Mouse (Mus musculus) megakaryocyte, embryonic 14.5 days (primary cell): Measurements from ENCODE around the gene Podnl1. TPM values are rescaled to one million over a fixed set of nuclear protein-coding genes. Genes with fewer than 3 reads are reported as not detected.

Source experiments
- H3K27me3 ChIP-seq: replicated peaks from 2 replicates; pipeline ENCODE3; 2012; ENCODE audit warnings: inconsistent platforms
- H3K36me3 ChIP-seq: replicated peaks from 2 replicates; pipeline ENCODE3; 2012; ENCODE audit warnings: low read length, inconsistent platforms, mixed read lengths
- H3K4me1 ChIP-seq: 2 replicates; pipeline ENCODE4 v1.6.1; 2012; ENCODE audit warnings: inconsistent platforms
- H3K4me3 ChIP-seq: replicated peaks from 2 replicates; pipeline ENCODE3; 2012; ENCODE audit warnings: moderate library complexity, mild to moderate bottlenecking, inconsistent platforms
- H3K9me3 ChIP-seq: 2 replicates; pipeline ENCODE4 v1.6.1; 2012; ENCODE audit warnings: inconsistent platforms
- FLI1 ChIP-seq: IDR thresholded peaks from 2 replicates; pipeline ENCODE4 v1.6.1; 2012; ENCODE audit warnings: low read length, inconsistent platforms, mixed read lengths
- GATA1 ChIP-seq: IDR thresholded peaks from 3 replicates; pipeline ENCODE4 v1.6.1; 2012; ENCODE audit warnings: mixed read lengths, low read length, inconsistent platforms, borderline replicate concordance
- polyA plus RNA-seq: library from polyadenylated mRNA; stranded (reverse); fragments of >175 nt; gene quantifications from 2 replicates; pipeline ENCODE4 v1.2.3, GENCODE M21; 2012; ENCODE audit warnings: low replicate concordance; ENCODE audit not compliant: insufficient read depth

Gene Podnl1
- polyA plus RNA-seq, 1 experiment = 0.75 TPM

DNA sequence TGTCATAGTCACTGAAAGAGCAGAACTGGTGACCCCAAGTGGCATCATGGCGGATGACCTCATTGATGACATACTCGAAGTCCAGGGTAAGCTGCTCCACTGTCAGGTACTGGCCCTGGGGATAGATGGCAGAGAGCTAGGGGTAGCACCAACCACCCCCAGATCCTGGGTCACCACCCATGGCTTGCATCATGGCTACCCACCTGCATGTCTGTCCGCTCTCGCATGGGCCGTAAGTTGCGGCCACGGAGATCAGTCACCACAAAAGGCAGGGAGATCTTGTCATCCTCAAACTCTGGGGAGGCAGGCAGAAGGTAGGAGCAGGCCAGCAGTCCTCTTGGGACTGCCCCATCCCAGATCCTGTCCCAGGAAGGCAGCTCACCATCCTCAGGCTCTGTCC is 27.4 kb upstream of the Podnl1 start:
- Histone ChIP-seq H3K27me3 (no peaks in the 10 kb centered on the region), H3K9me3 (no peaks in the 10 kb centered on the region), H3K36me3 (peaks cover 94% of the 10 kb centered on the region), H3K4me1 (peaks cover 25% of the 10 kb centered on the region), H3K4me3 (peak overlapping the region; percentile 14)
- no peak for TF ChIP-seq FLI1
- no peak for TF ChIP-seq GATA1

- peaks cover 48% of the 10 kb centered on the region for H3K4me1 ChIP-seq
- no peaks in the 10 kb centered on the region for H3K27me3 ChIP-seq
- no peaks in the 10 kb centered on the region for H3K9me3 ChIP-seq
- TF ChIP-seq FLI1 = no peak
- no peak for TF ChIP-seq GATA1
- H3K36me3 ChIP-seq = peaks cover 62% of the 10 kb centered on the region
- no peak overlapping the region for H3K4me3 ChIP-seq
These were observed 24.1 kb upstream of the Podnl1 start for GRCm38 (mm10) chr8:84101476-84102270.

- Histone ChIP-seq H3K36me3 (peaks cover 42% of the 10 kb centered on the region), H3K4me3 (peak overlapping the region; percentile 96), H3K9me3 (peaks cover 3% of the 10 kb centered on the region; the same call in 1 of the 2 replicates), H3K27me3 (no peaks in the 10 kb centered on the region), H3K4me1 (peaks cover 48% of the 10 kb centered on the region)
- TF ChIP-seq GATA1 (no peak), FLI1 (no peak)
These were observed 22.2 kb upstream of the Podnl1 start for GRCm38 (mm10) chr8:84103601-84104000.

GRCm38 (mm10) chr8:84104221-84104620 is 21.6 kb upstream of the Podnl1 start:
- no peak for TF ChIP-seq GATA1
- no peak for TF ChIP-seq FLI1

DNA sequence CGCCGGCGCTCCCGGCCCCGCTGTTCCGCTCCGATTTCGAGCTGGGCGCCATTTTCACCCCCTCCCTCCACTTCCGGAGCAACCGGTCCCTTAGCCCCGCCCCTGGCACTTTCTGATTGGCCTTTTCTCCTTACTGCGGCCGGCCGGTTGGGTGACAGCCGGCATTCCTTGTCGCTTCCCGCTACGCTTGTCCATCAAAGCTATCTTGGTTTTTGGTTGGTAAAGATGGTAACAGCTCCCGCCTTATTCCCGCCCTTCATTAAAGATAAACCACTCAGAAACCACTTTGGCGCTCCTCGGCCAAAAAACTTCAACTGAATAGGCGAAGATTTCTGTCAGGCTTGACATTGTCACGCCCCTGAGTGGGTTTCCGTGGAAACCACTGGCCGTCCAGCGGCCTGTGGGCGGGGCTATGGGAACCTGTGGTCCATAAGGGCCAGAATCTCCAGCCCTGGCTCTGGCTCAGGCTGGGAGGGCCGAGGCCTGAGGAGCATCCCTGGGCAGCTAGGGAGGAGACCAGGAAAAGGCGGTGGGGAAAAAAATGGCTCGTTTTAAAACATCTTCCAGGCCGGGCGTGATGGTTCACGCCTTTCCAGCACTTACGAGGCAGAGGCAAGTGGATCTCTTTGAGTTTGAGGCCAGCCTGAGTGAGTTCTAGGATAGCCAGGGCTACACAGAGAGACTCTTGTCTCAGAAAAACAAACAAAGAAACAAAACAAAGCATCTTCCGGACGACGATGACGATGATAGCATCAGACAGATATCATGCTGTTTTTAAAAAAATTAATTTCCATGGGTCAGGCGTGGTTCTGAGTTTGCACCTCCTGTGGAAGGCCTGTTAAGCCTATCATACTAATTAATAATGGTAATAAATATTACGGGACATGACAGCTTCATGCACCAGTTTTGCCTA is 20.8 kb upstream of the Podnl1 start, which contains the start of gene Dcaf15:
Gene Dcaf15, minus strand, starts transcription at position 72 of the 913 bp plus-strand sequence.
- H3K27me3 ChIP-seq = no peaks in the 10 kb centered on the region
- H3K9me3 ChIP-seq = peaks cover 3% of the 10 kb centered on the region; the same call in 1 of the 2 replicates
- H3K4me3 ChIP-seq = peak within 1 kb of the TSS; percentile 96
- no peak for TF ChIP-seq GATA1
- TF ChIP-seq FLI1 = no peak
- peaks cover 47% of the 10 kb centered on the region for H3K4me1 ChIP-seq
- peaks cover 29% of the 10 kb centered on the region for H3K36me3 ChIP-seq

More at GRCm38 (mm10) chr8:84104221-84104620, 21.6 kb upstream of the Podnl1 start:
- Histone ChIP-seq H3K4me1 (peaks cover 48% of the 10 kb centered on the region), H3K36me3 (peaks cover 36% of the 10 kb centered on the region), H3K4me3 (peak overlapping the region; percentile 96), H3K27me3 (no peaks in the 10 kb centered on the region), H3K9me3 (peaks cover 3% of the 10 kb centered on the region; the same call in 1 of the 2 replicates)

- Histone ChIP-seq H3K4me3 (no peak overlapping the region), H3K27me3 (no peaks in the 10 kb centered on the region), H3K36me3 (peaks cover 22% of the 10 kb centered on the region), H3K4me1 (peaks cover 45% of the 10 kb centered on the region), H3K9me3 (peaks cover 3% of the 10 kb centered on the region; the same call in 1 of the 2 replicates)
- TF ChIP-seq GATA1 = no peak
- no peak for TF ChIP-seq FLI1
These were observed 20.1 kb upstream of the Podnl1 start for GRCm38 (mm10) chr8:84105676-84106075.

DNA sequence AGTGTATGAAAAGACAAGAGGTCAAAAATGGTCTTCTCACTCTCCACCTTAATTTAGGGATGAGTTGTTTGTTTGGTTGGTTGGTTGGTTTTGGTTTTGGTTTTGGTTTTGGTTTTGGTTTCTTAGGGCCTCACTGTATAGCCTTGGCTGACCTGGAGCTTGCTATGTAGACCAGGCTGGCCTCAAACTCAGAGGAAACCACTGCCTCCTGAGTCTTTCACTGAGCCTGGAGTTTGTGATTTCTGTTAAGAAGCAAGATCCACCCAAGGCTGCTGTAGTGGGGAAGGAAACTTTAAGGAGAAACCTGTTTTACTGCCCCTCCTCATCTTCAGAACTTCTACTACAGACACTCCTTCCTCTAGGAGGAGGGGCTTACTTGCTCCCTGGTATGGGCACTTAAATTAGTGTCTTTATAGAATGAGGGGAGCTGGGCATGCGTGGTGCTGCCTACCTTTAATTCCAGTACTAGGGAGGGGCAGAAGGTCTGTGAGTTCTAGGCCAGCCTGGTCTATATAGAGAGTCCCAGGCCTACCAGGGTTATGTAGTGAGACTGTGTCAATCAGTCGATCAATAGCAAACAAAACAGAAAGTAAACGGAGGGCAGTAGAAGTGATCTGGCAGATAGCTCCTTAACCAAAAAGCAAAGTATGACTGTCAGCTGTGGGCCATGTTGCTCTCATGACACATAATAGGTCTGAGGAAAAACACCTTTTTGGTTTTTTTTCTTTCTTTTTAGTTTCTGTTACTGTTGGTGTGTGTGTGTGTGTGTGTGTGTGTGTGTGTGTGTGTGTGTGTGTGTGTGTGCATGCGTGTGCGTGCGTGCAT is 19.4 kb upstream of the Podnl1 start:
- no peak overlapping the region for H3K4me3 ChIP-seq
- H3K27me3 ChIP-seq = no peaks in the 10 kb centered on the region
- H3K36me3 ChIP-seq = peaks cover 18% of the 10 kb centered on the region
- H3K4me1 ChIP-seq = peaks cover 41% of the 10 kb centered on the region
- peaks cover 3% of the 10 kb centered on the region; the same call in 1 of the 2 replicates for H3K9me3 ChIP-seq
- TF ChIP-seq FLI1 (no peak), GATA1 (no peak)

DNA sequence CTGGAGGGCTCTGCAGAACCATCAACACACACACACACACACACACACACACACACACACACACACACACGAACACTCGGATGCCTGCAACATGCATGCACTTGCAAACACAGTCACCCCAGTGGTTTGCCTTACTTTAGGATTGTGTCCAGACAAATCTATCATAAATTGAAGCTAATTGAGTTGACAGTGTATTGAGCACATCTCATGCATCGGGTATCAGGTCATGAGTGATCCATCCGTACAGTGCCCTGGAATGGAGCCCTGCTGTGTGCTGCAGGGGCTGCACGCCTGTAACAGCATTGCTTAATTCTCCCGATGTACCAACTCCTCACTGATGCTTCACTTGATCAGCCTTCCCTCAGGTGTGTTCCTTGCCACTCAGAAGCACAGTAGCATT is 10.1 kb upstream of the Podnl1 start:
- no peak for TF ChIP-seq FLI1
- no peak for TF ChIP-seq GATA1
- H3K27me3 ChIP-seq = peaks cover 18% of the 10 kb centered on the region
- H3K4me1 ChIP-seq = no peaks in the 10 kb centered on the region
- H3K4me3 ChIP-seq = no peak overlapping the region
- peaks cover 9% of the 10 kb centered on the region for H3K9me3 ChIP-seq
- H3K36me3 ChIP-seq = no peaks in the 10 kb centered on the region

DNA sequence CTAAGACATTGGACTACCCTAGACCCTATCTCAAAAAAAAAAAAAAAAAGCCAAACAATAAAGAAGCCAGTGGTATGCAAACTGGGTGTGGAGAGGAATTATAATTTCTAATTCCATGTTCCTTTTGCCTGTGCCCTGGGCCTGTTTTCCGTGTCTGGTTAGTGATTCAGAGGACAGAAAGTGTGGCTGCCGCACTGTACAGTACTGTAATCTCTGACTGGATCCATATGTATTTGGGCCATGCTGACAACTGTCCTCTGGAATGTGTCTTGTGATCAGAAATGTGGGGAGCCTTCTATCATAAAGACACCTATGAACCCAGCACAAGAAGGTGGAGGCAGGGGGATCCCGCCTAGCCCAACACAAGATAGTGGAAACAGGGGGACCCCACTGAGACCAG is 3.6 kb upstream of the Podnl1 start:
- Histone ChIP-seq H3K4me1 (peaks cover 19% of the 10 kb centered on the region), H3K9me3 (peaks cover 9% of the 10 kb centered on the region), H3K36me3 (no peaks in the 10 kb centered on the region), H3K4me3 (no peak overlapping the region), H3K27me3 (peaks cover 30% of the 10 kb centered on the region)
- TF ChIP-seq GATA1 (no peak), FLI1 (no peak)
